Mouse (Mus musculus) stomach, embryonic 14.5 days (tissue): ENCODE results near the gene Brf1. TPM values are rescaled to one million over a fixed set of nuclear protein-coding genes. Genes with fewer than 3 reads are reported as not detected.

Experiments
- ATAC-seq: fragments of 200-750 bp; cut with Nextera tagmentation; 2 replicates; pipeline ENCODE4 v1.8.0; 2017; ENCODE audit warnings: low read depth, moderate TSS enrichment; ENCODE audit not compliant: insufficient number of reproducible peaks, insufficient read depth, low FRiP score
- H3K27ac ChIP-seq: fragments of 300-500 bp; sonication (generic); 2 replicates; pipeline ENCODE4 v1.5.1; 2014; ENCODE audit warnings: mild to moderate bottlenecking, low read length, moderate library complexity, mixed read lengths
- H3K27me3 ChIP-seq: fragments of 300-500 bp; sonication (generic); 2 replicates; pipeline ENCODE4 v1.6.1; 2014; ENCODE audit warnings: low read length, control low read depth, mixed read lengths; ENCODE audit not compliant: control insufficient read depth, insufficient read depth
- H3K36me3 ChIP-seq: fragments of 300-500 bp; sonication (generic); 2 replicates; pipeline ENCODE4 v1.6.1; 2014; ENCODE audit warnings: mild to moderate bottlenecking, control low read depth, low read length, moderate library complexity, mixed read lengths; ENCODE audit not compliant: control insufficient read depth, insufficient read depth
- H3K4me1 ChIP-seq: fragments of 300-500 bp; sonication (generic); 2 replicates; pipeline ENCODE4 v1.6.1; 2014; ENCODE audit warnings: low read length, control low read depth, mixed read lengths; ENCODE audit not compliant: control insufficient read depth, insufficient read depth
- H3K4me2 ChIP-seq: fragments of 300-500 bp; sonication (generic); replicated peaks from 2 replicates; pipeline ENCODE4 v1.6.1; 2014; ENCODE audit warnings: low read depth, low read length, control low read depth
- H3K4me3 ChIP-seq: fragments of 300-500 bp; sonication (generic); 2 replicates; pipeline ENCODE4 v1.5.1; 2014; ENCODE audit warnings: low read depth, low read length, control low read depth
- H3K9ac ChIP-seq: fragments of 300-500 bp; sonication (generic); replicated peaks from 2 replicates; pipeline ENCODE4 v1.6.1; 2014; ENCODE audit warnings: low read depth, mild to moderate bottlenecking, control low read depth, low read length, moderate library complexity, mixed read lengths
- H3K9me3 ChIP-seq: fragments of 300-500 bp; sonication (generic); 2 replicates; pipeline ENCODE4 v1.6.1; 2016; ENCODE audit warnings: low read depth, low read length, control low read depth; ENCODE audit not compliant: control insufficient read depth
- WGBS: fragments of 180-500 bp; shearing (Covaris S2); extraction: QIAGEN DNeasy Blood & Tissue Kit; methylation state at CpG from one replicate; pipeline ENCODE4 v1.1.7; 2014; 5-methylcytosine and 5-hydroxymethylcytosine counted together
- polyA plus RNA-seq: library from polyadenylated mRNA; unstranded; fragments of >200 nt; fragmentation: Nextera tagmentation; extraction: Ambion mirVana; gene quantifications from 2 replicates; pipeline ENCODE4 v1.2.1, GENCODE M21; 2014

The Brf1 gene
- polyA plus RNA-seq, 1 experiment from 2014 or later: 71.5 TPM

- peak; percentile 24 for ATAC-seq
- peak overlapping the region; percentile 90 for H3K4me2 ChIP-seq
- peak overlapping the region; percentile 93 for H3K4me3 ChIP-seq
- no peaks in the 10 kb centered on the region for H3K36me3 ChIP-seq
- H3K9ac ChIP-seq: peak overlapping the region; percentile 76
- peaks cover 27% of the 10 kb centered on the region for H3K4me1 ChIP-seq
- no peaks in the 10 kb centered on the region for H3K27me3 ChIP-seq
- peak overlapping the region; percentile 58; the same call in 1 of the 2 replicates for H3K27ac ChIP-seq
- 1% methylated on average over 55 of the region's 64 CpGs for WGBS
- H3K9me3 ChIP-seq: no peaks in the 10 kb centered on the region
These were observed 14.4 kb upstream of the Brf1 start for GRCm38 (mm10) chr12:113014561-113015556.

GRCm38 (mm10) chr12:113013604-113014558, 13.4 kb upstream of the Brf1 start, which contains the start of gene Pacs2:
TSS of gene Pacs2 (plus strand) at chr12:113014508.
- peak within 1 kb of the TSS; percentile 93 for H3K4me3 ChIP-seq
- no peaks in the 10 kb centered on the region for H3K9me3 ChIP-seq
- peak within 1 kb of the TSS; percentile 76 for H3K9ac ChIP-seq
- H3K4me2 ChIP-seq: peak within 1 kb of the TSS; percentile 90
- H3K27ac ChIP-seq: peak within 1 kb of the TSS; percentile 92
- H3K27me3 ChIP-seq: no peaks in the 10 kb centered on the region
- H3K4me1 ChIP-seq: peaks cover 27% of the 10 kb centered on the region
- peak; percentile 94 for ATAC-seq
- H3K36me3 ChIP-seq: no peaks in the 10 kb centered on the region
- 2% methylated on average over 60 of the region's 85 CpGs for WGBS

- no peaks in the 10 kb centered on the region for H3K36me3 ChIP-seq
- no peak overlapping the region for H3K4me3 ChIP-seq
- peak overlapping the region; percentile 92 for H3K27ac ChIP-seq
- peak overlapping the region; percentile 90 for H3K4me2 ChIP-seq
- no peak for ATAC-seq
- H3K27me3 ChIP-seq: no peaks in the 10 kb centered on the region
- peak overlapping the region; percentile 69 for H3K9ac ChIP-seq
- WGBS: 50% methylated on average over 3 of the region's 3 CpGs
- H3K4me1 ChIP-seq: peaks cover 27% of the 10 kb centered on the region
- H3K9me3 ChIP-seq: no peaks in the 10 kb centered on the region
These were observed 12.6 kb upstream of the Brf1 start for GRCm38 (mm10) chr12:113013021-113013491.

- Histone ChIP-seq H3K9me3 (no peaks in the 10 kb centered on the region), H3K4me3 (no peak overlapping the region), H3K27me3 (no peaks in the 10 kb centered on the region), H3K9ac (no peak overlapping the region), H3K27ac (no peak overlapping the region; the same call in 1 of the 2 replicates), H3K4me1 (peaks cover 27% of the 10 kb centered on the region), H3K4me2 (no peak overlapping the region), H3K36me3 (no peaks in the 10 kb centered on the region)
- ATAC-seq: no peak
- 85% methylated on average over 5 of the region's 5 CpGs for WGBS
These were observed 11.9 kb upstream of the Brf1 start for GRCm38 (mm10) chr12:113012443-113012842.

- H3K4me1 ChIP-seq: peaks cover 25% of the 10 kb centered on the region
- ATAC-seq: no peak
- H3K27ac ChIP-seq: no peak overlapping the region
- H3K4me3 ChIP-seq: no peak overlapping the region
- no peak overlapping the region for H3K4me2 ChIP-seq
- no peak overlapping the region for H3K9ac ChIP-seq
- WGBS: 83% methylated on average over 6 of the region's 6 CpGs
- no peaks in the 10 kb centered on the region for H3K9me3 ChIP-seq
- no peaks in the 10 kb centered on the region for H3K27me3 ChIP-seq
- no peaks in the 10 kb centered on the region for H3K36me3 ChIP-seq
These were observed 11.3 kb upstream of the Brf1 start for GRCm38 (mm10) chr12:113011702-113012360.

- no peaks in the 10 kb centered on the region for H3K36me3 ChIP-seq
- H3K4me2 ChIP-seq: no peak overlapping the region
- ATAC-seq: no peak
- no peaks in the 10 kb centered on the region for H3K27me3 ChIP-seq
- no peaks in the 10 kb centered on the region for H3K9me3 ChIP-seq
- no peaks in the 10 kb centered on the region; the same call in 1 of the 2 replicates for H3K4me1 ChIP-seq
- H3K27ac ChIP-seq: no peak overlapping the region
- H3K9ac ChIP-seq: no peak overlapping the region
- H3K4me3 ChIP-seq: no peak overlapping the region
- 37% methylated on average over 4 of the region's 4 CpGs for WGBS
These were observed 4.5 kb upstream of the Brf1 start for GRCm38 (mm10) chr12:113004993-113005392.

- no peaks in the 10 kb centered on the region for H3K27me3 ChIP-seq
- H3K4me2 ChIP-seq: no peak overlapping the region
- H3K36me3 ChIP-seq: no peaks in the 10 kb centered on the region
- ATAC-seq: no peak
- peaks cover 3% of the 10 kb centered on the region for H3K4me1 ChIP-seq
- H3K9me3 ChIP-seq: no peaks in the 10 kb centered on the region
- WGBS: 73% methylated on average over 8 of the region's 8 CpGs
- no peak overlapping the region for H3K4me3 ChIP-seq
- no peak overlapping the region for H3K9ac ChIP-seq
- no peak overlapping the region for H3K27ac ChIP-seq
These were observed 3.5 kb upstream of the Brf1 start for GRCm38 (mm10) chr12:113004011-113004410.
